9 mouse cellular contexts compared by ENCODE assay signal in the genomic region with DNA sequence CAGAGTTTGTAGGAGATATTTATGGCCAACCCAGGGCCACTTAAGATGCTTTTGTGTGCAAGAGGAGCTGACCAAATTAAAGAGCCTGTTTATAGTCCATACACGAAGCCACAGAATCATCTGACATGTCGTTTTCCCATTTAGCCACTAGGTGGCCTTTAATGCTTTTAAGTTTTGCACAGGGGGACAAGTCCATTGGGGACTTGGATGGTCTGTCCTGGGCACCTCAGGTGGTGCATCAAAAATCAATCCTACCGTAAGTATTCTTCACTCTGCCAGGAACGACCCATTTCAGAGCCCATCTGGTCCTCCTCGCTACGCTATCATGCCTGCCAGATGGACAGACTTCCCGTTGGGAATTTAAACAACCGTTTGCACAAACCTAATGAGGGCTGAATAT. TPM values are rescaled to one million over a fixed set of nuclear protein-coding genes. Genes with fewer than 3 reads are reported as not detected.
DNase-seq lines count a peak whose midpoint lies in the region; ATAC-seq and TF ChIP-seq lines count a peak whose summit lies in the region.
"Had no signal": no experiment of that assay in that cellular context is flagged by ENCODE, and none has a peak within 500 bp of the region (broad histone marks: within the 10 kb centered on the region; RNA-seq: fewer than 3 reads in every experiment).

No protein-coding gene starts in this region.

- TF ChIP-seq POLR2A in brain, embryonic 14.5 days (IDR thresholded peaks at IDR 0.05; ENCODE audit: borderline replicate concordance, extremely low read depth, insufficient read depth, insufficient read length, poor library complexity, severe bottlenecking) = no peak

- no peak overlapping the region for H3K27ac ChIP-seq in midbrain, embryonic 11.5 days (ENCODE audit: low read depth, low read length)
- H3K27ac ChIP-seq: heart, embryonic 13.5 days had no signal

- H3K9ac ChIP-seq in midbrain, embryonic 11.5 days (ENCODE audit: low read length) = no peak overlapping the region
- H3K9ac ChIP-seq: heart, embryonic 13.5 days had no signal

- DNase-seq in right cerebral cortex, adult 2 months (ENCODE audit: low spot score in 2 of 2) = peak; percentile 19 to 23
- no peak for DNase-seq in right cerebral cortex, postnatal 25 days
- DNase-seq in brain, embryonic 14.5 days (ENCODE audit: low read depth) = peak; percentile 82
- DNase-seq in kidney, adult 8-10 months = peak; percentile 21 to 23
- peak; percentile 91 for DNase-seq in midbrain, embryonic 11.5 days (ENCODE audit: low spot score, missing footprints)
- no peak for DNase-seq in urinary bladder, postnatal 10 days (ENCODE audit: low spot score)
- DNase-seq in right cerebral cortex, postnatal 4 days = no peak

- 32% methylated on average over 8 of the region's 8 CpGs for WGBS in midbrain, embryonic 11.5 days

- H3K4me1 ChIP-seq in midbrain, embryonic 11.5 days (ENCODE audit: control insufficient read depth, insufficient read depth, low read length) = no peaks in the 10 kb centered on the region

- no peaks in the 10 kb centered on the region for H3K27me3 ChIP-seq in midbrain, embryonic 11.5 days (ENCODE audit: control insufficient read depth, insufficient read depth, low read length)

- H3K36me3 ChIP-seq in midbrain, embryonic 11.5 days (ENCODE audit: control insufficient read depth, insufficient read depth, low read length) = no peaks in the 10 kb centered on the region
- H3K36me3 ChIP-seq: heart, embryonic 13.5 days had no signal

- TF ChIP-seq CTCF in brain, embryonic 14.5 days (IDR thresholded peaks at IDR 0.05; ENCODE audit: borderline replicate concordance, extremely low read depth, insufficient read depth, insufficient read length) = peak; percentile 65; the same call in 1 of the 2 replicates

- no peak overlapping the region for H3K4me2 ChIP-seq in midbrain, embryonic 11.5 days
- H3K4me2 ChIP-seq: heart, embryonic 13.5 days had no signal

- no peaks in the 10 kb centered on the region for H3K9me3 ChIP-seq in midbrain, embryonic 11.5 days (ENCODE audit: control insufficient read depth, low read length)
- H3K9me3 ChIP-seq: heart, embryonic 13.5 days had no signal

- H3K4me3 ChIP-seq in midbrain, embryonic 11.5 days (ENCODE audit: low read depth, low read length) = no peak overlapping the region
- H3K4me3 ChIP-seq: heart, embryonic 13.5 days had no signal

- ATAC-seq in erythroblast, adult 5-6 weeks (replicated peaks; ENCODE audit: low FRiP score, poor library complexity, severe bottlenecking) = 0 out of 2 replicates have a peak, but pooled peaks have one; percentile 59
- peak; percentile 58; the same call in 1 of the 2 replicates for ATAC-seq in midbrain, embryonic 11.5 days (ENCODE audit: low FRiP score)

RNA-seq across cellular contexts. Expression of gene Trp53bp2, which starts 32.8 kb away (rescaled TPM):
- polyA plus RNA-seq in brain, embryonic 14.5 days (2012; rRNA removed) = 32.0 and 34.8 TPM in 2 replicates
- total RNA-seq in erythroblast, adult 5-6 weeks (2015; ENCODE audit: low replicate concordance) = 1.2 and 3.6 TPM in 2 replicates
- total RNA-seq in erythroblast, adult 5-6 weeks (2017; ENCODE audit: low replicate concordance) = 2.2 and 2.6 TPM in 2 replicates
- polyA plus RNA-seq in midbrain, embryonic 11.5 days (2014; fragmentation: Nextera tagmentation; extraction: Ambion mirVana) = 33.5 and 34.8 TPM in 2 replicates

RNA-seq across cellular contexts. Expression of gene Fbxo28, which starts 34.8 kb away (rescaled TPM):
- polyA plus RNA-seq in brain, embryonic 14.5 days (2012; rRNA removed) = 27.8 and 29.7 TPM in 2 replicates
- 4.4 and 6.3 TPM in 2 replicates for total RNA-seq in erythroblast, adult 5-6 weeks (2015; ENCODE audit: low replicate concordance)
- 5.0 and 10.7 TPM in 2 replicates for total RNA-seq in erythroblast, adult 5-6 weeks (2017; ENCODE audit: low replicate concordance)
- polyA plus RNA-seq in midbrain, embryonic 11.5 days (2014; fragmentation: Nextera tagmentation; extraction: Ambion mirVana) = 29.7 and 32.1 TPM in 2 replicates

Comparison
In these comparisons a context has a peak if more than half of its experiments do, and no peak if none do; other contexts are left out.
1. DNase-seq: peak in right cerebral cortex, adult 2 months (2 of 2), brain, embryonic 14.5 days (single experiment), kidney, adult 8-10 months (2 of 2) and midbrain, embryonic 11.5 days (single experiment); none in right cerebral cortex, postnatal 25 days (single experiment), urinary bladder, postnatal 10 days (single experiment) and right cerebral cortex, postnatal 4 days (single experiment).